Mouse (Mus musculus) MEL (cell line): Measurements from ENCODE around the gene Kndc1. TPM values are rescaled to one million over a fixed set of nuclear protein-coding genes. Genes with fewer than 3 reads are reported as not detected.

Source experiments
- DNase-seq: peaks from one replicate; pipeline ENCODE4 v3.0.0; 2011; ENCODE audit warnings: low read depth, low spot score
- H3K27ac ChIP-seq: 2 replicates; pipeline ENCODE4 v1.5.1; 2012; ENCODE audit warnings: low read depth, mild to moderate bottlenecking, control low read depth, low read length, moderate library complexity; ENCODE audit not compliant: control insufficient read depth
- H3K27me3 ChIP-seq, 2 experiments: fragments of 150-350 bp in 1 of 2; sonication (generic) in 1 of 2; 2 replicates each; pipeline ENCODE4 v1.6.1; 2012; ENCODE audit warnings: low read length in 2 of 2, mild to moderate bottlenecking in 2 of 2, improper control_type of control experiment in 1 of 2, moderate library complexity in 1 of 2; ENCODE audit not compliant: insufficient read depth in 2 of 2, control insufficient read depth in 1 of 2
- H3K36me3 ChIP-seq, 2 experiments: 2 replicates each; pipeline ENCODE4 v1.6.1; 2012 to 2014; ENCODE audit warnings: low read length in 2 of 2, improper control_type of control experiment in 1 of 2, inconsistent platforms in 1 of 2, mild to moderate bottlenecking in 1 of 2; ENCODE audit not compliant: insufficient read depth in 2 of 2, control insufficient read depth in 1 of 2
- H3K4me1 ChIP-seq, 2 experiments: fragments of 150-350 bp in 1 of 2; sonication (generic) in 1 of 2; 2 replicates each; pipeline ENCODE4 v1.6.1; 2012; ENCODE audit warnings: low read length in 2 of 2, improper control_type of control experiment in 1 of 2, mild to moderate bottlenecking in 1 of 2; ENCODE audit not compliant: insufficient read depth in 2 of 2, control insufficient read depth in 1 of 2
- H3K4me3 ChIP-seq, 2 experiments: fragments of 150-350 bp in 1 of 2; sonication (generic) in 1 of 2; 2 replicates each; pipeline ENCODE4 v1.5.1; 2012; ENCODE audit warnings: low read depth in 2 of 2, low read length in 2 of 2, mild to moderate bottlenecking in 2 of 2, moderate library complexity in 2 of 2, control low read depth in 1 of 2, improper control_type of control experiment in 1 of 2; ENCODE audit not compliant: control insufficient read depth in 1 of 2, insufficient read depth in 1 of 2
- H3K79me2 ChIP-seq: 2 replicates; pipeline ENCODE4 v1.6.1; 2012; ENCODE audit warnings: mild to moderate bottlenecking, low read length, moderate library complexity; ENCODE audit not compliant: control insufficient read depth, poor library complexity, insufficient read depth
- H3K9ac ChIP-seq: 2 replicates; pipeline ENCODE4 v1.6.1; 2012; ENCODE audit warnings: low read depth, mild to moderate bottlenecking, control low read depth, low read length, moderate library complexity; ENCODE audit not compliant: control insufficient read depth, poor library complexity, severe bottlenecking
- H3K9me3 ChIP-seq: fragments of 150-350 bp; sonication (generic); replicated peaks from 2 replicates; pipeline ENCODE4 v1.6.1; 2012; ENCODE audit warnings: mild to moderate bottlenecking, low read length, improper control_type of control experiment, moderate library complexity; ENCODE audit not compliant: insufficient read depth
- BHLHE40 ChIP-seq: IDR thresholded peaks from 2 replicates; pipeline ENCODE4 v1.6.1; 2012; ENCODE audit warnings: low read depth, mild to moderate bottlenecking, inconsistent platforms, low read length, improper control_type of control experiment, borderline replicate concordance
- CHD1 ChIP-seq: IDR thresholded peaks from 2 replicates; pipeline ENCODE4 v1.6.1; 2012; ENCODE audit warnings: low read depth, mild to moderate bottlenecking, inconsistent platforms, low read length, improper control_type of control experiment
- CHD2 ChIP-seq: IDR thresholded peaks from 2 replicates; pipeline ENCODE4 v1.6.1; 2011; ENCODE audit warnings: low read length, improper control_type of control experiment
- CTCF ChIP-seq, 3 experiments: IDR thresholded peaks in 2 of 3; conservative IDR thresholded peaks in 1 of 3; 2 replicates each; pipeline ENCODE4 v1.5.1; 2011 to 2012; ENCODE audit warnings: low read length in 3 of 3, low read depth in 2 of 3, mild to moderate bottlenecking in 2 of 3, improper control_type of control experiment in 1 of 3, inconsistent platforms in 1 of 3, mixed read lengths in 1 of 3, moderate library complexity in 1 of 3; ENCODE audit not compliant: control insufficient read depth in 1 of 3, insufficient read depth in 1 of 3, poor library complexity in 1 of 3, severe bottlenecking in 1 of 3
- ELF1 ChIP-seq: IDR thresholded peaks from 2 replicates; pipeline ENCODE4 v1.6.1; 2014; ENCODE audit warnings: low read depth, mild to moderate bottlenecking, inconsistent platforms, low read length, improper control_type of control experiment, moderate library complexity
- ETS1 ChIP-seq: IDR thresholded peaks from 2 replicates; pipeline ENCODE4 v1.6.1; 2012; ENCODE audit warnings: low read depth, mild to moderate bottlenecking, inconsistent platforms, low read length, improper control_type of control experiment, moderate library complexity
- GATA1 ChIP-seq: IDR thresholded peaks from 2 replicates; pipeline ENCODE4 v1.6.1; 2011; ENCODE audit warnings: low read depth, low read length, improper control_type of control experiment
- HCFC1 ChIP-seq: IDR thresholded peaks from 2 replicates; pipeline ENCODE4 v1.6.1; 2012; ENCODE audit warnings: low read depth, mild to moderate bottlenecking, inconsistent platforms, low read length, improper control_type of control experiment, moderate library complexity
- JUND ChIP-seq: IDR thresholded peaks from 2 replicates; pipeline ENCODE4 v1.6.1; 2011; ENCODE audit warnings: low read depth, mild to moderate bottlenecking, improper control_type of control experiment, low read length
- KAT2A ChIP-seq: conservative IDR thresholded peaks from 2 replicates; pipeline ENCODE4 v1.6.1; 2012; ENCODE audit warnings: low read depth, low read length, improper control_type of control experiment, inconsistent platforms
- MAX ChIP-seq: IDR thresholded peaks from 2 replicates; pipeline ENCODE4 v1.6.1; 2011; ENCODE audit warnings: low read length, improper control_type of control experiment
- MXI1 ChIP-seq: IDR thresholded peaks from 2 replicates; pipeline ENCODE4 v1.6.1; 2011; ENCODE audit warnings: mild to moderate bottlenecking, low read depth, low read length, improper control_type of control experiment
- MYB ChIP-seq: IDR thresholded peaks from 2 replicates; pipeline ENCODE4 v1.6.1; 2011; ENCODE audit warnings: mild to moderate bottlenecking, low read depth, low read length, improper control_type of control experiment
- NELFE ChIP-seq: IDR thresholded peaks from 2 replicates; pipeline ENCODE4 v1.6.1; 2011; ENCODE audit warnings: low read depth, low read length, improper control_type of control experiment
- POLR2A ChIP-seq, 2 experiments: IDR thresholded peaks; 2 replicates each; pipeline ENCODE4 v1.6.1; 2011 to 2012; ENCODE audit warnings: low read length in 2 of 2, mild to moderate bottlenecking in 2 of 2, control low read depth in 1 of 2, improper control_type of control experiment in 1 of 2, low read depth in 1 of 2, moderate library complexity in 1 of 2; ENCODE audit not compliant: control insufficient read depth in 1 of 2, insufficient read depth in 1 of 2, poor library complexity in 1 of 2
- POLR2AphosphoS5 ChIP-seq: IDR thresholded peaks from 2 replicates; pipeline ENCODE4 v1.6.1; 2012; ENCODE audit warnings: low read depth, borderline replicate concordance, mild to moderate bottlenecking, inconsistent platforms, low read length, moderate library complexity, mixed read lengths
- RAD21 ChIP-seq: IDR thresholded peaks from 2 replicates; pipeline ENCODE4 v1.6.1; 2011; ENCODE audit warnings: mild to moderate bottlenecking, low read depth, low read length, improper control_type of control experiment
- RCOR1 ChIP-seq: IDR thresholded peaks from 2 replicates; pipeline ENCODE4 v1.6.1; 2012; ENCODE audit warnings: low read depth, mild to moderate bottlenecking, inconsistent platforms, low read length, improper control_type of control experiment
- SIN3A ChIP-seq: IDR thresholded peaks from 2 replicates; pipeline ENCODE4 v1.6.1; 2012; ENCODE audit warnings: low read length, improper control_type of control experiment, inconsistent platforms
- TBP ChIP-seq: IDR thresholded peaks from 2 replicates; pipeline ENCODE4 v1.8.0; 2011; ENCODE audit warnings: low read depth, low read length, improper control_type of control experiment
- TCF12 ChIP-seq: IDR thresholded peaks from 2 replicates; pipeline ENCODE4 v1.6.1; 2014; ENCODE audit warnings: low read depth, mild to moderate bottlenecking, inconsistent platforms, low read length, improper control_type of control experiment, moderate library complexity
- UBTF ChIP-seq: IDR thresholded peaks from 2 replicates; pipeline ENCODE4 v1.6.1; 2012; ENCODE audit warnings: low read depth, mild to moderate bottlenecking, inconsistent platforms, low read length, improper control_type of control experiment, moderate library complexity, borderline replicate concordance; ENCODE audit not compliant: insufficient read depth
- ZKSCAN1 ChIP-seq: IDR thresholded peaks from 2 replicates; pipeline ENCODE4 v1.6.1; 2012; ENCODE audit warnings: low read depth, mild to moderate bottlenecking, inconsistent platforms, low read length, improper control_type of control experiment, moderate library complexity
- ZMIZ1 ChIP-seq: IDR thresholded peaks from 2 replicates; pipeline ENCODE4 v1.6.1; 2012; ENCODE audit warnings: low read depth, mild to moderate bottlenecking, inconsistent platforms, low read length, improper control_type of control experiment, moderate library complexity
- ZNF384 ChIP-seq: IDR thresholded peaks from 2 replicates; pipeline ENCODE4 v1.6.1; 2012; ENCODE audit warnings: low read depth, mild to moderate bottlenecking, inconsistent platforms, low read length, improper control_type of control experiment
- polyA plus RNA-seq, 2 experiments: library from polyadenylated mRNA; stranded (reverse) in 1 of 2; unstranded in 1 of 2; fragments of >175 nt in 1 of 2; fragments of >200 nt in 1 of 2; gene quantifications; 2 replicates each; pipeline versions ENCODE4 v1.2.1 to v1.2.4; 2012; ENCODE audit warnings: low replicate concordance in 2 of 2, low read depth in 1 of 2; ENCODE audit not compliant: insufficient read length in 2 of 2, insufficient read depth in 1 of 2, missing spikeins in 1 of 2
- total RNA-seq: library from RNA; depleted of rRNA; stranded (reverse); fragments of 300-350 nt; gene quantifications from 2 replicates; pipeline ENCODE4 v1.2.3, GENCODE M21; 2012

Gene Kndc1
- total and polyA plus RNA-seq, 3 experiments = not detected

DNA sequence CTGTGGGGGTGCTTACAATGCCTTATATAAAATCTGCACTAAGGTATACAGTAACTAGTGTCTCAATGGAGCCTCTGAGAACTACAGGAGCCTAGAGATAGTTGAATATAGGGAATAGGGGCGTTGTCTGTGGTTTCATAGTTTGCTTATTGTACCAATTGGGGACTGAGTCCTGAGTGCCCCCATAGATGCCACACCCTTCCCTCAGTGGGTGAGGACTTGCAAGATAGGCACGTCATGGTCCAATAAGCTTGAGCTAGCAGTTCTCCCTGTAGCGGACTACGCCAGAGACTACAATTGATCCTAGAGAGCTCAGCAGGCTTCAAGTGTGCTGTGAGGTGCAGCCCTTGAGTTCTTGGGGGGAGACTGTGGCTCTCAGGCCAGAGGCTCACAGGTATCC, 61.0 kb downstream of the Kndc1 start:
- peaks cover 0 to 12% of the 10 kb centered on the region in 2 experiments; a peak in 1 of 4 replicates for H3K4me1 ChIP-seq
- no peak overlapping the region for H3K27ac ChIP-seq
- TF ChIP-seq POLR2AphosphoS5 (no peak), POLR2A (IDR thresholded peaks at IDR 0.05; ENCODE audit: control insufficient read depth in 1 of 2, insufficient read depth in 1 of 2, low read depth in 1 of 2, low read length in 2 of 2, poor library complexity in 1 of 2) (no peak), HCFC1 (no peak), MXI1 (no peak), BHLHE40 (no peak), TBP (no peak), RCOR1 (no peak), JUND (no peak), ETS1 (no peak), ZNF384 (no peak), MYB (no peak), UBTF (no peak), RAD21 (no peak), ELF1 (no peak), ZMIZ1 (no peak), NELFE (no peak), SIN3A (no peak), TCF12 (no peak), MAX (no peak), KAT2A (no peak)
- H3K79me2 ChIP-seq = no peaks in the 10 kb centered on the region
- no peaks in the 10 kb centered on the region for H3K27me3 ChIP-seq
- H3K4me3 ChIP-seq = no peak overlapping the region
- peaks cover 0 to 8% of the 10 kb centered on the region in 2 experiments; a peak in 2 of 4 replicates for H3K36me3 ChIP-seq
- peak; percentile 61 for DNase-seq
- H3K9ac ChIP-seq = no peak overlapping the region
- no peaks in the 10 kb centered on the region for H3K9me3 ChIP-seq

DNA sequence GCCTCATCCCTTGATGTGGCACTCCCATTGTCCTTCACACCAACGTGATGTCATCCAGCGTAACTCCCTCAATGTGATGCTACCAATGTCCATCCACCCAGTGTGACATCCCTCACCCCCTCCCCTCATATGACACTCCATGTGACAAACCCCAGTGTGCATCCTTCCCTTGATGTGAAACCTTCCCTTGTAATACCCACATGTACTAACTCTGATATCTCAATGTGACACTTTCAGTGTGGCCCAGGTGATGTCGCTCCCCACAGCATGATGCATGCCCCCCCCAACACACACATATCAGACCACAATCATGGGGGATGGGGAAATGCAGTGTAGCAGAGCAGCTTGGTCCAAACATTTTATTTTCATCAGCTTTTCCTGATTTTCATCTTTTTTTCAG, 62.2 kb downstream of the Kndc1 start:
- Histone ChIP-seq H3K9ac (no peak overlapping the region), H3K9me3 (no peaks in the 10 kb centered on the region), H3K79me2 (no peaks in the 10 kb centered on the region), H3K4me1 (peaks cover 0 to 10% of the 10 kb centered on the region in 2 experiments; a peak in 1 of 4 replicates), H3K27me3 (no peaks in the 10 kb centered on the region), H3K27ac (no peak overlapping the region), H3K4me3 (no peak overlapping the region), H3K36me3 (peaks cover 0 to 7% of the 10 kb centered on the region in 2 experiments; a peak in 2 of 4 replicates)
- DNase-seq = no peak
- TF ChIP-seq ZNF384 (no peak), TCF12 (no peak), CHD1 (no peak), CHD2 (no peak), MAX (no peak), GATA1 (no peak), POLR2AphosphoS5 (no peak), ZKSCAN1 (no peak), RAD21 (no peak), CTCF (IDR thresholded peaks at IDR 0.05 in 2 of 3, conservative IDR thresholded peaks at IDR 0.05 in 1 of 3; ENCODE audit: control insufficient read depth in 1 of 3, insufficient read depth in 1 of 3, low read depth in 2 of 3, low read length in 3 of 3, poor library complexity in 1 of 3, severe bottlenecking in 1 of 3) (no peak), SIN3A (no peak)
